In the genomic region with DNA sequence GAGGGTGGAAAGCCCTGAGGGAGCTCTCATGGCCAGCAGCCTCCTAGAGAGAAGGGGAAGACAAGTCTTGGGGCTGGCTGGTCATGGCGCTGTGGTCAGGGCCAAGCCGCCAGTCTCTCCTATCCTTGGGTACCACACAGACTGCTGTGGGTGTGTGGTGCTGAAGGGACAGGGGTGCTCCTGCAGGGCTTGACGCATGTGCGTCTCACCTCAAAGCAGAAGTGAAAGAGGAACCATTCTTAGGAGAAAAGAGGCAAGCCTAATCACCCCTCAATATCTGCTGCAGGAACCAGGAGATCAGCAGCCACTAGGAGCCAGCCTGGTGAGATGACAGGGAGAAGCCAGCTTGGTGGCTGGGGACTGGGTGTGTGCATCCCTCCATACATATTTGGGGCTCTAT, we compare ENCODE assay signal across 1 mouse cellular context.
TF ChIP-seq lines count a peak whose summit lies in the region.

No protein-coding gene starts in this region.

TF ChIP-seq in MEL, 35 proteins besides CTCF, POLR2A, EP300 and RAD21 (continued from another document):
- TF ChIP-seq ZKSCAN1 (IDR thresholded peaks at IDR 0.05; ENCODE audit: low read depth, low read length), result no peak
- TF ChIP-seq JUND (IDR thresholded peaks at IDR 0.05; ENCODE audit: low read depth, low read length), result no peak
- no peak for TF ChIP-seq MAFK (IDR thresholded peaks at IDR 0.05; ENCODE audit: borderline replicate concordance, low read depth, low read length)
- TF ChIP-seq MYC (IDR thresholded peaks at IDR 0.05; ENCODE audit: low read depth, low read length), result peak; percentile 88
- TF ChIP-seq CHD2 (IDR thresholded peaks at IDR 0.05; ENCODE audit: low read length), result no peak
- peak; percentile 93 for TF ChIP-seq MAX (IDR thresholded peaks at IDR 0.05; ENCODE audit: low read length)
- no peak for TF ChIP-seq SMC3 (IDR thresholded peaks at IDR 0.05; ENCODE audit: low read depth, low read length)
- no peak for TF ChIP-seq GABPA (IDR thresholded peaks at IDR 0.05; ENCODE audit: low read depth, low read length)
- no peak for TF ChIP-seq ZC3H11A (IDR thresholded peaks at IDR 0.05; ENCODE audit: low read depth, low read length)
- TF ChIP-seq USF1 (IDR thresholded peaks at IDR 0.05; ENCODE audit: low read depth, low read length), result no peak
- no peak for TF ChIP-seq HCFC1 (IDR thresholded peaks at IDR 0.05; ENCODE audit: low read depth, low read length)
- no peak for TF ChIP-seq ELF1 (IDR thresholded peaks at IDR 0.05; ENCODE audit: low read depth, low read length)
- no peak for TF ChIP-seq POLR2AphosphoS2 (IDR thresholded peaks at IDR 0.05; ENCODE audit: low read length)
- no peak for TF ChIP-seq RCOR1 (IDR thresholded peaks at IDR 0.05; ENCODE audit: low read depth, low read length)
- no peak for TF ChIP-seq E2F4 (IDR thresholded peaks at IDR 0.05; ENCODE audit: borderline replicate concordance, low read depth, low read length)
- no peak for TF ChIP-seq TAL1 (IDR thresholded peaks at IDR 0.05; ENCODE audit: low read length)
- TF ChIP-seq NELFE (IDR thresholded peaks at IDR 0.05; ENCODE audit: low read depth, low read length), result no peak
- TF ChIP-seq TCF12 (IDR thresholded peaks at IDR 0.05; ENCODE audit: low read depth, low read length), result no peak
- TF ChIP-seq MEF2A (IDR thresholded peaks at IDR 0.05; ENCODE audit: extremely low read depth, insufficient replicate concordance, low read depth, low read length, poor library complexity, severe bottlenecking), result no peak
- TF ChIP-seq ETS1 (IDR thresholded peaks at IDR 0.05; ENCODE audit: low read depth, low read length), result no peak
- no peak for TF ChIP-seq POLR2AphosphoS5 (IDR thresholded peaks at IDR 0.05; ENCODE audit: borderline replicate concordance, low read depth, low read length)
- no peak for TF ChIP-seq KAT2A (conservative IDR thresholded peaks at IDR 0.05; ENCODE audit: low read depth, low read length)
- no peak for TF ChIP-seq CHD1 (IDR thresholded peaks at IDR 0.05; ENCODE audit: low read depth, low read length)
